Mouse (Mus musculus) cortical plate, adult 2 months (tissue): ENCODE results near the gene Fgd6. TPM values are rescaled to one million over a fixed set of nuclear protein-coding genes. Genes with fewer than 3 reads are reported as not detected.

Source experiments
- H3K27ac ChIP-seq: fragments of 200-500 bp; 2 replicates; pipeline ENCODE4 v1.5.1; 2012; ENCODE audit warnings: low read length, control low read depth, inconsistent platforms; ENCODE audit not compliant: insufficient read depth
- H3K4me1 ChIP-seq: fragments of 200-500 bp; 2 replicates; pipeline ENCODE4 v1.6.1; 2011; ENCODE audit warnings: low read length; ENCODE audit not compliant: control insufficient read depth, insufficient read depth
- H3K4me3 ChIP-seq: fragments of 200-500 bp; 2 replicates; pipeline ENCODE4 v1.5.1; 2011; ENCODE audit warnings: mild to moderate bottlenecking, low read length, control low read depth; ENCODE audit not compliant: insufficient read depth
- CTCF ChIP-seq: fragments of 200-500 bp; IDR thresholded peaks from 2 replicates; pipeline ENCODE4 v1.5.1; 2011; ENCODE audit warnings: mild to moderate bottlenecking, control low read depth, low read length; ENCODE audit not compliant: insufficient read depth; ENCODE audit errors: extremely low read depth
- POLR2A ChIP-seq: fragments of 200-500 bp; IDR thresholded peaks from 2 replicates; pipeline ENCODE4 v1.6.1; 2011; ENCODE audit warnings: mild to moderate bottlenecking, low read length, control low read depth; ENCODE audit not compliant: insufficient read depth; ENCODE audit errors: extremely low read depth
- polyA plus RNA-seq: library from polyadenylated mRNA; depleted of rRNA; stranded (reverse); fragments of >200 nt; gene quantifications from 2 replicates; pipeline ENCODE4 v1.2.3, GENCODE M21; 2012

Fgd6 gene
- polyA plus RNA-seq, 1 experiment: 5.8 TPM

DNA sequence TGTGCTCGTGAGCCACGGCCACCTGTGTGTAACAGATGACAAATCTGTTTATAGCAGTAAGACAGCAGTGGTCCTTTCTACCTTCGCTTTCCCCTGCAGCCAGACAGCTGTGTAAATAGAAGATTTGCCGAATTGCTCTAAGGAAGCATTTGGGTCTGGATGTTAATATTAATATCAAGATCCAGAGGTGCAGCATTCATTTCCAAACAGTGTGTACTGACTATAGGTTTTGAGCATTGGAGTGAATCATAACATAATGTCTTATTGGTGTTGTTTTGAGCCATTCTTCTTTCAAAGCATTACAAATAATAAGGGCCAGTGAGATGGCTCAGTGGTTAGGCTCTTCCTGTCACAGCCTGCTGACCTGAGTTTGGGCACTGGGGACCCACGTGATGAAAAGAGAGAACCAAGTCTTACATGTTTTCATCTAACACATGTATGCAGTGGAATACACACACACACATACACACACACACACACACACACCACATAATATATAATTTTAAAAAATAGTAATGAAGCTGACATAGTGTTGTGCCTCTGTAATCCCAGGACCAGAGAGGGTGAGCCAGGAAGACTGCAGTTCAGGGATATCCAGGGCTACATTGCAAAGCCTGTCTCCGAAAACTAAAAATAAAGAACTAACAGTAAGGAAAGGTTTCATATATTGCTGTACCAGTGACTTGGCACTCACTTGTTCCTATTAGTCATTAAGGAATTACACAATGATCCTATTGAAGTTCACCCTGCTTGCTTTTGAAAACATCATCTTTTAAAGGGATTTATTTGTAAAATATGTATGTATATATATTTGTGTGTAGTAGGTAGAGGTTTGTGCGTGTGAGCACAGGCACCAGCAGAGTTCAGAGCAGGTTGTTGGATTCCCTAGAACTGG, 2.8 kb downstream of the Fgd6 start:
- Histone ChIP-seq H3K27ac (no peak overlapping the region), H3K4me3 (no peak overlapping the region), H3K4me1 (peaks cover 1% of the 10 kb centered on the region; the same call in 1 of the 2 replicates)
- no peak for TF ChIP-seq CTCF
- TF ChIP-seq POLR2A: no peak

DNA sequence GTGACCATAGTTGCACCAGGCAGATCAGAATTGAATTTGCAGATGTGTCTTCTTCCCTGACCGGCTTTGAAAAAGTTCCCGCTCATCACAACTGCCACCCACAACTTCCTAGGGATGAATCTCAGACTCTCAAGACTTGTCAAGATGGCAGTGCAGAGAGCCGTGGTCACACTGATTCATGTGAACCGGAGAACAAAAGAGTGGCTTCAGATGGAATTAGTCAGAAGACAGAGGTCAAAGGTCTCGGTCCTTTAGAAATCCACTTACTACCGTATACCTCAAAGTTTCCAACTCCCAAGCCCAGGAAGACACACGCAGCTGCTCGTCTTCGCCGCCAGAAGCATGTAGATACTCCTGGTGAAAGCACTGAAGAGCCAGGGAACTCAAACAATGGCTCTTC, 8.1 kb downstream of the Fgd6 start:
- TF ChIP-seq CTCF: no peak
- TF ChIP-seq POLR2A: no peak

DNA sequence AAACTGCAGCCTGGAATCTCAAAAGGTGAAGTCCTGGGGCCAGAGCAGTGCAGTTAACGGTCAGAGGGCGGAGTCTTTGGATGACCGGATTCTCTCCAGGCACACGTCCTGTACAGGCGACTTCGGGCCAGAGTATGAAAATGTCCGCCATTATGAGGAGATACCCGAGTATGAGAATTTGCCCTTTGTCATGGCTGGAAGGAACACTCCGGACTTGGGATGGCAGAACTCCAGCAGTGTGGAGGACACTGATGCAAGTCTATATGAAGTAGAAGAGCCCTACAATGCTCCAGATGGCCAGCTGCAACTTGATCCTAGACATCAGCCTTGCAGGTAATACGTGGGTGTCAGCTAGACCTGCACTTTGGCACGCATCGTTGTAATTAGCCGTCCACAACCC, 9.5 kb downstream of the Fgd6 start:
- Histone ChIP-seq H3K27ac (no peak overlapping the region), H3K4me1 (no peaks in the 10 kb centered on the region), H3K4me3 (no peak overlapping the region)
- no peak for TF ChIP-seq CTCF

More for the DNA sequence above, 8.1 kb downstream of the Fgd6 start:
- no peaks in the 10 kb centered on the region for H3K4me1 ChIP-seq
- H3K4me3 ChIP-seq: no peak overlapping the region
- no peak overlapping the region for H3K27ac ChIP-seq

- H3K27ac ChIP-seq: no peak overlapping the region
Observed at GRCm38 (mm10) chr10:94047024-94047423, 11.2 kb downstream of the Fgd6 start.

DNA sequence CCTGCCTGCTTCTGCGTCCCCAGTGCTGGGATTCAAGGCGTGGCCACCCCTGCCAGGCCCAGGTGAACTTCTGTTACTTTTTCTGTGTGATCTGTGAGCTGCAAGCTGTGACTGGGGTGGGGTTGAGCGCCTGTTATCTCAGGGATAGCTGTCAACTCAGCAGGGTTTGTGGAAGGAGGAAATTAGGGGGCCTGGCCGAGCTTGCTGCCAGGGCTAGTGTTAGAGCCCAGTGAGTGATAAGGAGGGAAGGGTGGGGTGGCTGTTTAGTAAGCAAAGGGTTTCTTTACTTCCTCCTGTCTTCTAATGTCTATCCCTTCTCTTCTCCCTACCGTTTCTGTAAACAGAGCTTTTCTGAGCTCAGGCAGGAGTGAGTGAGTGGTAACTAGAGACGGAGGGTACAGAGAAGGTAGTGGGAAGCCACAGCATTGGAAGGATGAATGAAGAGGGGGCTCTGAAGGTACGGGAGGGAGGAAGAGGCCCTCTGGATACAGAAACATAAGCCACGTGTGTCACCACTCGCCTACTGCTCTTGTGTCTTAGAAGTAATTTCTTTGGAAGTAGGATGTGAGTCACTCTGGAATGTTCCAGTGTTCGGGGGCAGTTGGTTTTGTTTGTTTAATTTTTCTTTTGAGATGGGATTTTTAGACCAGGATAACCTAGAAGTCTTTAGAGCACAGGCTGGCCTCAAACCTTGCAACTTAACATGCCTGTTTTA, 12.2 kb downstream of the Fgd6 start:
- TF ChIP-seq CTCF: no peak
- no peaks in the 10 kb centered on the region for H3K4me1 ChIP-seq
- H3K27ac ChIP-seq: no peak overlapping the region
- no peak overlapping the region for H3K4me3 ChIP-seq

More at GRCm38 (mm10) chr10:94047024-94047423, 11.2 kb downstream of the Fgd6 start:
- TF ChIP-seq POLR2A: no peak
- TF ChIP-seq CTCF: no peak
- Histone ChIP-seq H3K4me3 (no peak overlapping the region), H3K4me1 (no peaks in the 10 kb centered on the region)

DNA sequence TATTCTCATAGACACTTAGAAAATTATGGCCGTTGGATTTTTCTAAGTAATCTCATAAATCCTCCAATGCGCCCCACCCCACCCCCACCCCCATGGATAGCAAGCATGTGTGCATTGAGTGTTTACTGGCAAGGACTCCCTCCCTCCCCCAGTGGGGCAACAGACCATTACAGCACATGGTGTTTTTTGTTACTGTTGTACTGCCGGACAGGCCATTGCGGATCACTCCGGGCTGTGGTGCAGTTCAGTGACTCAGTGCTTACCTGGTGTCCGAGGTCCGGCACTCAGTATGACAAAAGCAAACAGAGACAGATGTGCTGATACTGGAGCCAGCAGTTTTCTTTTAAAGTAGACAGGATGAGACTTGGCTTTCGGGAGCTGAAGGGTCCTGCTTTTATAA, 13.3 kb downstream of the Fgd6 start:
- TF ChIP-seq POLR2A (no peak), CTCF (no peak)
- H3K27ac ChIP-seq: no peak overlapping the region
- H3K4me1 ChIP-seq: no peaks in the 10 kb centered on the region
- no peak overlapping the region for H3K4me3 ChIP-seq

- Histone ChIP-seq H3K27ac (no peak overlapping the region), H3K4me1 (no peaks in the 10 kb centered on the region), H3K4me3 (no peak overlapping the region)
- TF ChIP-seq POLR2A: no peak
- no peak for TF ChIP-seq CTCF
Observed at GRCm38 (mm10) chr10:94050736-94051135, 14.9 kb downstream of the Fgd6 start.

- no peak for TF ChIP-seq CTCF
- TF ChIP-seq POLR2A: no peak
- Histone ChIP-seq H3K27ac (no peak overlapping the region), H3K4me1 (peaks cover 2% of the 10 kb centered on the region; the same call in 1 of the 2 replicates), H3K4me3 (no peak overlapping the region)
Observed at GRCm38 (mm10) chr10:94056487-94056886, 20.7 kb downstream of the Fgd6 start.

- TF ChIP-seq CTCF (no peak), POLR2A (no peak)
- Histone ChIP-seq H3K27ac (no peak overlapping the region), H3K4me3 (no peak overlapping the region), H3K4me1 (peaks cover 2% of the 10 kb centered on the region; the same call in 1 of the 2 replicates)
Observed at GRCm38 (mm10) chr10:94059618-94060055, 23.8 kb downstream of the Fgd6 start.

- Histone ChIP-seq H3K4me3 (no peak overlapping the region), H3K27ac (no peak overlapping the region), H3K4me1 (peaks cover 2% of the 10 kb centered on the region; the same call in 1 of the 2 replicates)
- TF ChIP-seq CTCF (no peak), POLR2A (no peak)
Observed at GRCm38 (mm10) chr10:94060190-94060589, 24.4 kb downstream of the Fgd6 start.

- H3K4me1 ChIP-seq: no peaks in the 10 kb centered on the region
- TF ChIP-seq POLR2A (no peak), CTCF (no peak)
- H3K27ac ChIP-seq: no peak overlapping the region
- H3K4me3 ChIP-seq: no peak overlapping the region
Observed at GRCm38 (mm10) chr10:94062357-94062756, 26.6 kb downstream of the Fgd6 start.
